ENCODE assay signal across 31 mouse cellular contexts in the genomic region with DNA sequence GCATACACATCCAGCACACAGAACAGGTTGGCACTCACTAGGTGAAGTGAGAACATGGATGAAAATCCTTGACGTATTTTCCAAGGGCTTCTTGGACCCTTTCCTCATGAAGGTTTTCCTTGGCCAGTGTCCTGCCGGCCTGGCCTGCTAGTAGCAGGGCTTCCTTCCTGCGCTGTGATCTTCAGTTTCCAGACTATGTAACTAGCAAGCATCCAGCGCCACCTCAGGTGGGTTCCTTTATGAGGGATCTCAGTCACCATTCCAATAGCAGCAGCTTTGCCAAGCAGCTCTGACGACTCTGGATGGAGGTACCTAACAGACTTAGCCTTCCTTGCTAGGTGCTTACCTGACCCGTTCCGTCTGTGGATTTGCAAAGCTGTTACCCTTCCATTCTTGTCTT. TPM values are rescaled to one million over a fixed set of nuclear protein-coding genes. Genes with fewer than 3 reads are reported as not detected.
DNase-seq lines count a peak whose midpoint lies in the region; ATAC-seq and TF ChIP-seq lines count a peak whose summit lies in the region.
"Had no signal": no experiment of that assay in that cellular context is flagged by ENCODE, and none has a peak within 500 bp of the region (broad histone marks: within the 10 kb centered on the region; RNA-seq: fewer than 3 reads in every experiment).

No protein-coding gene starts in this region.

- H3K4me3 ChIP-seq in heart, postnatal 0 days (ENCODE audit: low read depth, low read length) = no peak overlapping the region
- no peak overlapping the region for H3K4me3 ChIP-seq in limb, embryonic 11.5 days (ENCODE audit: low read depth, low read length)
- H3K4me3 ChIP-seq in limb, embryonic 10.5 days = no peak overlapping the region
- H3K4me3 ChIP-seq: forebrain, embryonic 10.5 days; forebrain, embryonic 13.5 days; heart, embryonic 10.5 days; heart, embryonic 13.5 days; hindbrain, embryonic 13.5 days had no signal

- H3K9ac ChIP-seq in heart, postnatal 0 days (replicated peaks; ENCODE audit: low read depth, low read length) = no peak overlapping the region
- H3K9ac ChIP-seq in limb, embryonic 11.5 days (ENCODE audit: low read length) = no peak overlapping the region
- H3K9ac ChIP-seq: forebrain, embryonic 13.5 days; heart, embryonic 13.5 days; hindbrain, embryonic 13.5 days had no signal

- H3K9me3 ChIP-seq in heart, postnatal 0 days (replicated peaks; ENCODE audit: control insufficient read depth, low read length) = no peaks in the 10 kb centered on the region
- no peaks in the 10 kb centered on the region for H3K9me3 ChIP-seq in limb, embryonic 11.5 days (ENCODE audit: control insufficient read depth, low read length)
- H3K9me3 ChIP-seq in limb, embryonic 10.5 days (replicated peaks) = no peaks in the 10 kb centered on the region
- H3K9me3 ChIP-seq: forebrain, embryonic 10.5 days; forebrain, embryonic 13.5 days; heart, embryonic 10.5 days; heart, embryonic 13.5 days; hindbrain, embryonic 13.5 days had no signal

- no peak for ATAC-seq in heart, postnatal 0 days (ENCODE audit: insufficient read depth, low read depth)
- no peak for ATAC-seq in limb, embryonic 11.5 days (ENCODE audit: insufficient number of reproducible peaks, low FRiP score, low TSS enrichment, low read depth)
- ATAC-seq: activated CD4-positive, CD25-positive, alpha-beta regulatory T cell, adult 4 months; forebrain, embryonic 13.5 days; hindbrain, embryonic 16.5 days; inflammation-experienced regulatory T-cells, adult 6 months; intestine, embryonic 16.5 days had no signal

- TF ChIP-seq EP300 in heart, postnatal 0 days (IDR thresholded peaks at IDR 0.05; ENCODE audit: low read depth) = no peak

- no peak overlapping the region for H3K4me2 ChIP-seq in heart, postnatal 0 days (ENCODE audit: low read depth, low read length)
- H3K4me2 ChIP-seq in limb, embryonic 11.5 days (ENCODE audit: low read depth, severe bottlenecking) = no peak overlapping the region
- H3K4me2 ChIP-seq: forebrain, embryonic 13.5 days; heart, embryonic 13.5 days; hindbrain, embryonic 13.5 days had no signal

- H3K27me3 ChIP-seq in heart, postnatal 0 days (ENCODE audit: control insufficient read depth, insufficient read depth, low read length) = no peaks in the 10 kb centered on the region
- H3K27me3 ChIP-seq in limb, embryonic 11.5 days (ENCODE audit: control insufficient read depth, insufficient read depth, low read length) = no peaks in the 10 kb centered on the region
- H3K27me3 ChIP-seq in limb, embryonic 10.5 days (ENCODE audit: low read depth, poor library complexity, severe bottlenecking) = no peaks in the 10 kb centered on the region
- H3K27me3 ChIP-seq: forebrain, embryonic 13.5 days; heart, embryonic 13.5 days; hindbrain, embryonic 13.5 days had no signal

- peaks cover 21% of the 10 kb centered on the region for H3K36me3 ChIP-seq in heart, postnatal 0 days (replicated peaks; ENCODE audit: control insufficient read depth, insufficient read depth, low read length)
- H3K36me3 ChIP-seq in limb, embryonic 11.5 days (ENCODE audit: control insufficient read depth, insufficient read depth, low read length) = peaks cover 9% of the 10 kb centered on the region
- H3K36me3 ChIP-seq in limb, embryonic 10.5 days = peaks cover 36% of the 10 kb centered on the region

- peak; percentile 41 to 48 for DNase-seq in cerebellum, postnatal 10 days
- DNase-seq in cerebellum, postnatal 4 days (ENCODE audit: low spot score in 2 of 2) = no peak
- DNase-seq in heart, postnatal 0 days (ENCODE audit: low spot score) = peak; percentile 18
- DNase-seq in heart, adult 9 months (ENCODE audit: low spot score in 2 of 2) = no peak
- DNase-seq in limb, embryonic 11.5 days (ENCODE audit: low spot score) = peak; percentile 19
- no peak for DNase-seq in limb, embryonic 10.5 days (ENCODE audit: low spot score)
- DNase-seq: adrenal gland, adult 8-10 months; adrenal gland, postnatal 25 days; cerebellum, adult 18-20 months; cerebellum, adult 9-10 months; cerebellum, postnatal 36 days; gastrocnemius, postnatal 25 days; heart, adult 18-20 months had no signal

- H3K4me1 ChIP-seq in heart, postnatal 0 days (ENCODE audit: control insufficient read depth, insufficient read depth) = no peaks in the 10 kb centered on the region
- H3K4me1 ChIP-seq in limb, embryonic 11.5 days (ENCODE audit: control insufficient read depth, insufficient read depth, low read length) = no peaks in the 10 kb centered on the region
- H3K4me1 ChIP-seq in limb, embryonic 10.5 days = peaks cover 17% of the 10 kb centered on the region
- H3K4me1 ChIP-seq: heart, embryonic 13.5 days had no signal

- no peak for TF ChIP-seq CTCF in heart, postnatal 0 days (IDR thresholded peaks at IDR 0.05; ENCODE audit: low read depth)

- WGBS in heart, postnatal 0 days = 72% methylated on average over 7 of the region's 7 CpGs
- WGBS in limb, embryonic 11.5 days = 76% methylated on average over 7 of the region's 7 CpGs
- WGBS in limb, embryonic 10.5 days = 73% methylated on average over 7 of the region's 7 CpGs

- no peak overlapping the region for H3K27ac ChIP-seq in heart, postnatal 0 days (ENCODE audit: low read depth)
- no peak overlapping the region for H3K27ac ChIP-seq in limb, embryonic 11.5 days (replicated peaks; ENCODE audit: low read depth, low read length)
- no peak overlapping the region for H3K27ac ChIP-seq in limb, embryonic 10.5 days
- H3K27ac ChIP-seq: forebrain, embryonic 10.5 days; forebrain, embryonic 13.5 days; heart, embryonic 10.5 days; heart, embryonic 13.5 days; hindbrain, embryonic 13.5 days had no signal

RNA-seq across cellular contexts. Expression of a gene that starts 12.2 kb away (rescaled TPM):
- 42.1 and 50.4 TPM in 2 replicates for total RNA-seq in heart, postnatal 0 days (2014; rRNA removed; ENCODE audit: low replicate concordance)
- 32.1 and 32.6 TPM in 2 replicates for polyA plus RNA-seq in heart, postnatal 0 days (2015; fragmentation: Nextera tagmentation; extraction: Ambion mirVana)
- polyA plus RNA-seq in limb, embryonic 11.5 days (2014; fragmentation: Nextera tagmentation; extraction: Ambion mirVana) = 90.5 and 93.2 TPM in 2 replicates
- polyA plus RNA-seq in limb, embryonic 10.5 days (2016; fragmentation: Nextera tagmentation; extraction: Ambion mirVana) = 89.7 and 92.2 TPM in 2 replicates

RNA-seq across cellular contexts. Expression of a gene that starts 54.3 kb away (rescaled TPM):
- total RNA-seq in heart, postnatal 0 days (2014; rRNA removed; ENCODE audit: low replicate concordance) = not detected in 2 replicates
- not detected in 2 replicates for polyA plus RNA-seq in heart, postnatal 0 days (2015; fragmentation: Nextera tagmentation; extraction: Ambion mirVana)
- polyA plus RNA-seq in limb, embryonic 11.5 days (2014; fragmentation: Nextera tagmentation; extraction: Ambion mirVana) = not detected in 2 replicates
- polyA plus RNA-seq in limb, embryonic 10.5 days (2016; fragmentation: Nextera tagmentation; extraction: Ambion mirVana) = not detected in 2 replicates
- total RNA-seq: adrenal gland, adult 8-10 months; adrenal gland, postnatal 25 days; ES-E14; gastrocnemius, adult 8-10 months; gastrocnemius, postnatal 25 days; heart, adult 18-20 months; heart, postnatal 25 days; hematopoietic stem cell, adult 5-6 weeks had no signal
- polyA plus RNA-seq: activated CD4-positive, CD25-positive, alpha-beta regulatory T cell, adult 4 months; brain, embryonic 14.5 days; embryonic facial prominence, embryonic 11.5 days; embryonic facial prominence, embryonic 14.5 days; forebrain, embryonic 10.5 days; forebrain, embryonic 13.5 days; gonadal fat pad, adult 2 months; heart, embryonic 10.5 days; heart, embryonic 13.5 days; heart, embryonic 16.5 days; hindbrain, embryonic 13.5 days; hindbrain, embryonic 16.5 days; inflammation-experienced regulatory T-cells, adult 6 months; intestine, embryonic 16.5 days had no signal

Comparison
In these comparisons a context has a peak if more than half of its experiments do, and no peak if none do; other contexts are left out.
1. DNase-seq: peak in cerebellum, postnatal 10 days (2 of 2), heart, postnatal 0 days (single experiment) and limb, embryonic 11.5 days (single experiment); none in cerebellum, postnatal 4 days (0 of 2), heart, adult 9 months (0 of 2) and limb, embryonic 10.5 days (single experiment).